In genomic region chr4:120285730-120286129, GRCm38 (mm10) we compare ENCODE assay signal across 13 mouse cellular contexts. TPM values are rescaled to one million over a fixed set of nuclear protein-coding genes. Genes with fewer than 3 reads are reported as not detected.
DNase-seq lines count a peak whose midpoint lies in the region; ATAC-seq lines count a peak whose summit lies in the region.
"Had no signal": no experiment of that assay in that cellular context is flagged by ENCODE, and none has a peak within 500 bp of the region (broad histone marks: within the 10 kb centered on the region; RNA-seq: fewer than 3 reads in every experiment).

No protein-coding gene starts in this region.

- peaks cover 44% of the 10 kb centered on the region for H3K4me1 ChIP-seq in heart, embryonic 13.5 days
- peaks cover 24% of the 10 kb centered on the region for H3K4me1 ChIP-seq in embryonic facial prominence, embryonic 14.5 days (ENCODE audit: control insufficient read depth, insufficient read depth, low read length)
- H3K4me1 ChIP-seq in hindbrain, embryonic 15.5 days (replicated peaks): peaks cover 77% of the 10 kb centered on the region
- peaks cover 39% of the 10 kb centered on the region for H3K4me1 ChIP-seq in midbrain, embryonic 14.5 days (ENCODE audit: control insufficient read depth, insufficient read depth, low read length)

- no peaks in the 10 kb centered on the region for H3K9me3 ChIP-seq in heart, embryonic 13.5 days
- no peaks in the 10 kb centered on the region for H3K9me3 ChIP-seq in embryonic facial prominence, embryonic 14.5 days (ENCODE audit: control insufficient read depth, low read length)
- H3K9me3 ChIP-seq in hindbrain, embryonic 15.5 days: no peaks in the 10 kb centered on the region
- H3K9me3 ChIP-seq in midbrain, embryonic 14.5 days (ENCODE audit: control insufficient read depth, low read length): no peaks in the 10 kb centered on the region

- no peak overlapping the region for H3K27ac ChIP-seq in heart, embryonic 13.5 days (replicated peaks)
- no peak overlapping the region for H3K27ac ChIP-seq in embryonic facial prominence, embryonic 14.5 days (replicated peaks; ENCODE audit: low read depth, low read length)
- H3K27ac ChIP-seq in hindbrain, embryonic 15.5 days (replicated peaks): no peak overlapping the region
- no peak overlapping the region for H3K27ac ChIP-seq in midbrain, embryonic 14.5 days (replicated peaks; ENCODE audit: low read depth, low read length)

- 87% methylated on average over 1 of the region's 1 CpGs for WGBS in heart, embryonic 13.5 days
- 40% methylated on average over 1 of the region's 1 CpGs for WGBS in embryonic facial prominence, embryonic 14.5 days
- WGBS in hindbrain, embryonic 15.5 days: 81% methylated on average over 1 of the region's 1 CpGs
- WGBS in midbrain, embryonic 14.5 days: 69% methylated on average over 1 of the region's 1 CpGs

- DNase-seq in heart, postnatal 10 days: no peak
- DNase-seq in embryonic facial prominence, embryonic 14.5 days (ENCODE audit: low spot score): no peak
- DNase-seq in midbrain, embryonic 14.5 days: no peak
- DNase-seq in thymus, adult 18-20 months: no peak
- no peak for DNase-seq in urinary bladder, postnatal 4 days (ENCODE audit: low spot score in 2 of 2)
- no peak for DNase-seq in ovary, postnatal 14 days (ENCODE audit: low spot score)
- DNase-seq: gastrocnemius, postnatal 25 days; kidney, postnatal 25 days; right cerebral cortex, adult 18-20 months; thymus, adult 2 months had no signal

- H3K9ac ChIP-seq in heart, embryonic 13.5 days: no peak overlapping the region
- no peak overlapping the region for H3K9ac ChIP-seq in embryonic facial prominence, embryonic 14.5 days (ENCODE audit: low read depth, low read length)
- H3K9ac ChIP-seq in hindbrain, embryonic 15.5 days: peak overlapping the region; percentile 28
- 0 out of 2 replicates have a peak overlapping the region, but pooled peaks have one; percentile 29 for H3K9ac ChIP-seq in midbrain, embryonic 14.5 days (replicated peaks; ENCODE audit: low read length)

- H3K4me2 ChIP-seq in heart, embryonic 13.5 days: peak overlapping the region; percentile 100
- peak overlapping the region; percentile 100 for H3K4me2 ChIP-seq in embryonic facial prominence, embryonic 14.5 days (ENCODE audit: low read depth, low read length)
- H3K4me2 ChIP-seq in hindbrain, embryonic 15.5 days: peak overlapping the region; percentile 85
- peak overlapping the region; percentile 98 for H3K4me2 ChIP-seq in midbrain, embryonic 14.5 days (ENCODE audit: low read length)

- peaks cover 89% of the 10 kb centered on the region for H3K27me3 ChIP-seq in heart, embryonic 13.5 days (replicated peaks)
- peaks cover 52% of the 10 kb centered on the region for H3K27me3 ChIP-seq in embryonic facial prominence, embryonic 14.5 days (replicated peaks; ENCODE audit: control insufficient read depth, insufficient read depth, low read length)
- H3K27me3 ChIP-seq in hindbrain, embryonic 15.5 days: 0 out of 2 replicates have a peak, but pooled peaks cover 8% of the 10 kb centered on the region
- H3K27me3 ChIP-seq in midbrain, embryonic 14.5 days (ENCODE audit: control insufficient read depth, insufficient read depth, low read length): peaks cover 20% of the 10 kb centered on the region

- H3K36me3 ChIP-seq in heart, embryonic 13.5 days: no peaks in the 10 kb centered on the region
- no peaks in the 10 kb centered on the region for H3K36me3 ChIP-seq in embryonic facial prominence, embryonic 14.5 days (ENCODE audit: control insufficient read depth, insufficient read depth, low read length)
- H3K36me3 ChIP-seq in hindbrain, embryonic 15.5 days: no peaks in the 10 kb centered on the region
- no peaks in the 10 kb centered on the region for H3K36me3 ChIP-seq in midbrain, embryonic 14.5 days (ENCODE audit: control insufficient read depth, insufficient read depth, low read length)

- H3K4me3 ChIP-seq in heart, embryonic 13.5 days: peak overlapping the region; percentile 71
- H3K4me3 ChIP-seq in embryonic facial prominence, embryonic 14.5 days (ENCODE audit: low read depth, low read length): peak overlapping the region; percentile 66
- peak overlapping the region; percentile 75 for H3K4me3 ChIP-seq in hindbrain, embryonic 15.5 days
- H3K4me3 ChIP-seq in midbrain, embryonic 14.5 days (replicated peaks; ENCODE audit: low read depth, low read length): peak overlapping the region; percentile 76

- no peak for ATAC-seq in heart, embryonic 13.5 days (ENCODE audit: extremely low read depth, insufficient number of reproducible peaks, low FRiP score, low TSS enrichment)
- no peak for ATAC-seq in embryonic facial prominence, embryonic 14.5 days (ENCODE audit: low read depth)
- no peak for ATAC-seq in hindbrain, embryonic 15.5 days (ENCODE audit: low FRiP score, low read depth)
- ATAC-seq in midbrain, embryonic 14.5 days (ENCODE audit: low FRiP score, low TSS enrichment): no peak

- intact Hi-C loops in heart, postnatal 10 days (cut with DNase I): no loop called here

RNA-seq across cellular contexts. Expression of gene Foxo6, which starts 1.4 kb away (rescaled TPM):
- 0.10 TPM in 1 of 2 replicates, not detected in the other for polyA plus RNA-seq in heart, embryonic 13.5 days (2015; fragmentation: Nextera tagmentation; extraction: Ambion mirVana)
- 1 to 10 TPM; 4.9 to 7.9 TPM for total RNA-seq in heart, postnatal 10 days (2021)
- polyA plus RNA-seq in embryonic facial prominence, embryonic 14.5 days (2014; fragmentation: Nextera tagmentation; extraction: Ambion mirVana): 0.47 and 0.72 TPM in 2 replicates
- polyA plus RNA-seq in hindbrain, embryonic 15.5 days (2015; fragmentation: Nextera tagmentation; extraction: Ambion mirVana): 1.0 and 1.3 TPM in 2 replicates
- 2.0 and 2.6 TPM in 2 replicates for polyA plus RNA-seq in midbrain, embryonic 14.5 days (2014; fragmentation: Nextera tagmentation; extraction: Ambion mirVana)
- total RNA-seq: megakaryocyte, adult 5-6 weeks had no signal

Comparison
In these comparisons a context has a peak if more than half of its experiments do, and no peak if none do; other contexts are left out.
1. H3K9ac ChIP-seq: peak in hindbrain, embryonic 15.5 days (single experiment) and midbrain, embryonic 14.5 days (single experiment); none in heart, embryonic 13.5 days (single experiment) and embryonic facial prominence, embryonic 14.5 days (single experiment).
2. Peak in every context shown above with its lines, with median percentiles within 50 percentile points of each other: H3K4me2 ChIP-seq and H3K4me3 ChIP-seq.